Mouse (Mus musculus) cerebellum, postnatal 36 days (tissue): Measurements from ENCODE around the gene Hpse2.

ENCODE experiments used
- DNase-seq, 2 experiments: peaks; one replicate each; pipeline ENCODE4 v3.0.0; 2021 to 2022; ENCODE audit warnings: mixed read lengths in 2 of 2

Gene Hpse2

DNA sequence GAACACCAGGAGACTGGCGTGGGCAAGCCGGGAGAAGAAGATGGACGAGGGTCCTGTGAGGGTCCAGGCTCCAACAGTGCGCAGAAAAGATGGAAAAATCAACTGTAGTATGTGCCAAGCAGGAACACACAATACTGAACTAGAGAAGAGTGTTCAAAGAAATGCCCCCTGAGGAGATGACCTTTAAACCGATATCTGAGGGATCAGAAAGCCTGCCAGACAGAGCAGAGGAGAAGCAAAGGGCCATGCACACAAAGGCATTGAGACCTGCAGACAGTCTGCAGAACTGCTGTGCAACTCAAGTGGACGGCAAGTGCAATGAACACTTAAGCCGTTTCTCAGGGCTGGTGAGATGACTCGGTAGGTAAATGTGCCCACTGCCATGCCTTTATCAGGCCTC is 620.8 kb downstream of the Hpse2 start:
- DNase-seq = no peak

DNA sequence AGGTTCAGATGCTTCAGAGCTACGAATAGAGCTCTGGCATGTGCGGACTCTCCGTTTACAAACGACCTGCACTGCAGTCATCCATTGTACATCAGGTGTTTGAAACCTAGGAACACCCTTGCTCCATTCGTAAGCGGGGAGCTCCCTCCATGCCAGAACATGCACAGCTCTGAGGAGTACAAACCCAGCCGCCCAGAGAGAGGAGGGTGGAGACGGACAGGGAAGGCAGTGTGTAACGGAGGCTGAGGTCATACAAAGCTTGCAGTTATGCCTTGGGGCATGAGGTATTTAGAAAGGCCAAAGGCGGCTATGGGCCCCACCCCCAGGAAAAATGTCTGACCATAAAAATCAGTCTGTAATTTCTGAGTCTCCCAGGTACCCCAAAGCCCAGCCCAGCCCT is 623.8 kb downstream of the Hpse2 start:
- DNase-seq = no peak

DNA sequence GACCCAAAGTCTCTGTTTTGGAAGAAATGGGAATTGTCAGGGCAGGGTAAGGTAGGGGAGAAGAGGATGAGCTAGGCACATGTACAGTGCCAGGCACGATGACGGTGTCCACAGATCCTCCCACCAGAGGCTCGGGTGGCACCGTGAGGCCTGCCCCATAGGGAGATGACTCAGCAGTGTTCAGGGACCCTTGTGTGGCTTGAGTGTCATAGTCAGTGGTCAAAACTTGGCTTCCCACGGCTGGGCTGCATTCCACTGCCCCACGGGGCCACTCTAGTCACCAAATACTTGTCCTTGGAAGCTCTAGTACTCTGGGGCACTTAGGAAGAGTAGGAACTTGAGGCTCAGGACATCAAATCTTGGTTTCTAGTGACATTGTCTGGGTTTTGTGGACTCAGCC is 631.5 kb downstream of the Hpse2 start:
- no peak for DNase-seq

DNA sequence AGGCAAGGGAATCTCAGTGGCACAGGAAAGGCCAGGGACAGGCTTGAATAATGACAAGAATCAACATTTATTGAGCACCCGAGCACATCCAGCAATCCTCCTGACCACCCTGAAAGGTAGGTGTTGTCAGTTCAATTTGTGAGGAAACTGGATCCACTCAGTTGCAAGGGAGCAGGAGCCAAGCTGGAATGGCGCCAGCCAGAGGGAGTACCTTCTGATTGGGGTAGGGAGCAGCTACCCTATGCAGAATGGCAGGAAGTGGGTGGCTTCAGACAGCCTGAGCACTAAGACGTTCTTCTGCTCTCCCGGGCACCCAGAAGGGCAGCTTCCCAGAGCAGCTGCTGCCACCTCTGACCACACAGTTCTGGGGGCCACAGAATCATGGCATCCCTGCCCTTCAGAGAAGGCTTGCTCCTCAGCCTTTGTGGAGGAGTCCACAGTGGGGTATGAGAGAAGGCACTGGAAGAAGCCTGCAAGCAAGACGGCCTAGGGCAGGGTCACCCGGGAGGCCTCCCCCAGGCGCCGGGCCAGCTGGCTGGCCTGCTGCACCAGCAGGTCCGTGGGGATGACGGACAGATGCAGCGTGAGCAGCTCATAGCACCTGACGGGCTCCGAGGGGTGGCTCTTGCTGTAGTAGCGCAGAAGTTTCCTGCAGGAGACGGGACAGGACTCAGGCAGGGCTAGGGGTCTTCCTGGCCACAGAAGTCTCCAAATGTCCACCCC is 632.8 kb downstream of the Hpse2 start:
- DNase-seq = no peak

DNA sequence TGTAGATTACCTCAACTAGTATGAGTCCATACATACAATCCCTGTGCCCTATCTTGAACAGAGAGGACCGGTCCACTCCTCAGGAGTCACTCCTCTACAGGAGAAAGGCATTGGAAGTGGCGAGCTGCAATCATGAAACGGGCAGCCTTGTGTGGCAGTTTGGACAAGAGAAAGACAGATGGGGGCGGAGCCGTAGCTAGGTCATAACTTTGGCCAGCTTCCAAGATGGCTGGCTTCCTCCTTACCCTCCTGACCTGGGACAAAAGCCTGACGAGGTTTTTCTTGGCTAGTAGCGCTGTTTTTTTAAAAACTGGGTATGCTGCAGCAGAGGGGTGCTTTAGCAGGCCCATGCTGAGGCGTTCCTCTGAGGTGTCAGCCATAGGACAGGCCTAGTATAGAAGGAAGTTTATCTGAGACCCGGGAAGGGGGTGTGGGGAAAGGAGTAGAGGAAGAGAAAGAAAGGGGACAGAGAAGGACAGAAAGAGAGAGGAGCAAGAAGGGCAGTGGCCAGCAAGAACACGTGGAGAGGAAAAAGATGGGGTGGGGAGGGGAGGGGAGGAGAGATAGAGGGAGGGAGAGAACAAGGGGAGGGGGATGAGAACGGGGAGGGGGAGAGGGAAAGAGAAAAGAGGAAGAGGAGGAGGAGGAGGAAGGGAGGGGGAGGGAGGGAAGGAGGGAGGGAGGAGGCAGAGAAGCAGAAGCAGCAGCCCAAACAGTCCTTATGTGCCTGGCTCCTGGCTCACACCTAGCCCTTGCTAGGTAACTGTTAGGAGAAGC is 634.8 kb downstream of the Hpse2 start:
- DNase-seq = no peak

DNA sequence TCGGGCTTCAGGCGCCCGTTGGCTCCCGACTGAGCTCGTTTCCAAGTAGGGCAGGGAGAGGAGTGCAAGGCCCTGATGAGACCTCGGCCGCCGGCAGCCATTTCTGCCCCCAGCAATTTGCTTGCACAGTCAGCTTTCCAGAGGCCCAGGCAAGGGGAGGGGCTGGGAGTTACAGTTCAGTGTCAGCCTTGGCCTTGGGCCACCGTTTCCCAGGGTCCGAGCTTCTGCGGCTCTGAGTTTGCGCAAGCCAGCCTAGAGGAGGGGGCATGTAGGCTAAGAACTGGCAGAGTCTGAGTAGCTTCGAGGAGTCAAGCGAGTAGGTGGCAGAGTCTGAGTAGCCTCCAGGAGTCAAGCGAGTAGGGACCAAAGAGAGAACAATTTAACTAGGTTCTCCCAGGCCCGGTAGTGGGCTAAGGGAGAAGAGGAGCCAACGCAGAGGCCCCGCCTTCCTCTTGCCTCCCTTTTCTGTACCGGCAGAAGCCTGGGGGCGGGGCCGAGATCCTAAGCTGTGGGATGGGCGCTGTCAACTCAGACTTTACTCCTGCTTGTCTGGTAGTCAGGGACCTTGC is 635.7 kb downstream of the Hpse2 start, which contains the start of gene Pyroxd2:
Gene Pyroxd2, minus strand, starts transcription at position 413 of the 569 bp plus-strand sequence.
- DNase-seq = peak; percentile 45

DNA sequence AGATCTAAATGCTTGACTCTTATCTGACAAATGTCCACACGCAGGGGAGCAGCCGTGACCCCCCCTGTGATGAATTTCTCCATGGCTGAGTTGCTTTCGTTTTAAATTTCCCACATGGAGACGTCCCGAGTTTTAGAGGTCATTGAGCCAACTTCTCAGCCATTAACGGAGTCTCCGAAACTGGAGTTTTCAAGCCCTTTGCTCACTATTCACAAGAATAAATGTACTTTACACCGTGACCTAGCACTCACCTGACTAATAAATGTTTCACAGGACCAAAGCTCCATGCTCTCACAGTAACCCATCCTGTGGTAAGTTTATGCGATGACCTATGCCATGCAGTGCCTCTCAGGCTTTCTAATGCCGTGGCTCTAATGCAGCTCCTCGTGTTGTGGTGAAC is 638.0 kb downstream of the Hpse2 start:
- DNase-seq = no peak

DNA sequence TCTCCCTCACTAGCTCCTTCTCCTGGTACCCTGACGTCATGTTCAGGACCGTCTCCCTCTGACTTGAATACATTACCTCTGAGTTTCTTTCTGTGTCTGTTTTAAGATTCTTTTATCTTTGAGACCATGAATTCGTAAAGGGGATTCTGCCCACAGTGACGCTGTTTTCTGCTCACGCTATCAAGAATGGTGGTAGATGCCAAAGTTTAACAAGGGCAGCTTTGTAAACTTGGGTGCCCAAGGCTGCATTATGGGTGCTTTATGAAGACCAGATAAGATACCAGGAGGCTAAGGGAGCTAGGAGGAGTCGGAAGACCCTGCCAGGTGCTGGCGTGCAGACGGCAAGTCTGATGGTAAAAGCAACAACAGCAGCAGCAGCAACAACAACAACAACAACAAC is 641.5 kb downstream of the Hpse2 start:
- DNase-seq = no peak

DNA sequence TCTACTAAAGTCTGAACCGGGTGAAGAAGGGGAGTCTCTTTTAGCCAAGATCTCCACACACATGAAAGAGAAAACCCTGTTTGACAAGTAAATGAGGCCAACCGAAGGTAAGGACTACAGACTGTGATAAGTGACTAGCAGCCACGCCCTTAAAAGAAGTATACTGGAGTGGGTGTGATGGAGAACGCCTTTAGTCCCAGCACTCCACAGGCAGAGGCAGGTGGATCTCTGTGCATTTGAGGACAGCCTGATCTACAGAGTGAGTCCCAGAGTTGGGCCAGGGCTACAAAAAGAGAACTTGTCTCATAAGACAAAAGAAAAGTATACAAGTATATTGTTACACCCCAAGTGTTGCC is 642.3 kb downstream of the Hpse2 start:
- no peak for DNase-seq

DNA sequence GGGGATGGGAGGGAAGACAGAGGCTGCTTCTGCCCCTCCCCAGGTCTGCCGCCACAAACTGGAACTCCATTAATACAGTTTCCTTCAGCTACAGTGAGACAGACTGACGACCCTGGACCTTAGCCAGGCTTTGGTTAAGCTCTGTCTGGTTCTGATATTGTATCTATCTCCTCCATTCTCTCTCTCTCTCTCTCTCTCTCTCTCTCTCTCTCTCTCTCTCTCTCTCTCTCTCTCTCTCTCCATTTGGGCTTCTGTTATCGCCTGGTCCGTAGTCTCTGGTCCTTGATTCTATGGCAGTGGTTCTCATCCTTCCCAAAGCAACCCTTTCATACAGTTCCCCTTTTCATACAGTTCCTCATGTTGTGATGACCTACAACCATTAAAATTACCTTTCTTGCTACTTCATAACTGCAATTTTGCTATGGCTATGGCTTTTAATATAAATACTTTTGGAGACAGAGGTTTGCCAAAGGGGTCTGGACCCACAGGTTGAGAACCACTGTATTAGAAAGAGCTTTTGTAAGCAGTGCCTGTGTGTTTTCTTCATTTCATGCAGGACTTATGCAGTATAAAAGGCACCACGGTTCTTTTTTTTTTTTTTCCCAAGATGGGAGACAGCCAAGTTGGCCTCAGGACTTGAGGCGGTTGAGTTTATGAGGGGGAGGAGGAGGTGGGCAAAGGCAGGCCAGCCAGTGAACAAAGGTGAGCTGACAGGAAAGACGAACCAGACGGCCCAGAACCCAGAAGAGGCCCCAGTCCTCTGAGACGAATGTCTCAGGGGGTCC is 642.9 kb downstream of the Hpse2 start:
- DNase-seq = no peak

DNA sequence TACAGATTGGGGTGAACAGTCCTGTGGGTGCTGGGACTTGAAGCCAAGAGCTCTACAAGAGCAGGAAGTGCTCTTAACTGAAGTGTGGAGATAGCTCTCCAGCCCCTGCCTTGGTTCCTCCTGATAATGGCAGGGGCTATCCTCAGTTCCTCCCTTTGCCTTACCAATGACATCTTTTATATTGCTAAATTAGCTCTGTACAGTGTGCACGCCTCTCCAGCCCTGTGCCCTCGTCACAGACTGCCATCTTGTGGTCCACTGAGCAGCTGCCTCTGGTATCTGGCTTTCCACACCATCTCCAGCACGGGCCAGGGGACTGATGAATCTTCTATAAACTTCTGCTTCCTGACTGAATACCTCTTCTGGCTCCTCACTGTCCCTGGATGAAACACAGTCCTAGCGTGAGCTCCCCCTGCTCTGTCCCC is 644.0 kb downstream of the Hpse2 start:
- peak; percentile 49 to 52 for DNase-seq

DNA sequence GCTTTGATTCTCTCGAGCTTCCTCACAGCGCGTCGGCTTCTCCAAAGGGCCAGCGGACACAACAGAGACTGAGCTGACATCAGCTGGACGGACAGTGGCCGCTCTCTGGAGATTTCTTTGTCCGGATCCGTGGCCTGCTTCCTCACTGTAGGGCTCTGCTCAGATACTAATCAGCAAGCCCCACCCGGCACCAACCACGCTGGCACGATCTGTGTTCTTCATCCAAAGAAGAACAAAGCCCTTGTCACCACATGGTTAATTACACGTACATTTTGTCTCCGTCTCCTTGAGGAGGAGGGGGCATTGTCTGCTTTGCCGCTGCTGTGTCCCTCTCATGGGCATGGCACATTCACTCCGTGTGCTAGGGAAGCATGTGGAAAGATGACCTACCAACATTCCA is 644.9 kb downstream of the Hpse2 start:
- no peak for DNase-seq

DNA sequence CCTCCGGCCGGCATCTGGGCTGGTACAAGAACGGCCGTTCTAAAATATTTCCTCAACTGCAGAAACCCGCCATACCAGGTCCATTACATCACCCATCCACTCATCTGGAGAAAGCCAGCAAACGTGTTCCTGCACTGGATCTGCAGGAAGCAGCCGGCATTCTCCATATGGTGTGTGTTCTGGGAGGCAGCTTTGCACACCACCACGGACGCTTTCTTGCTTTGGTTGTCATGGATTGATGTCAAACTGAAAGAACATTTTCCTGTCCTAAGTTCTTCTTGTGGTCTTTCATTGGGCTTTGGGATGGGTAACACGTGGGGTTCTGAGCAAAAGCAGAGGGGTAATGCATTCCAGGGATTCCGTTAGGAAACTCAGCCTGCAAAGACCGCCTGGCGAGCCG is 646.3 kb downstream of the Hpse2 start:
- no peak for DNase-seq

DNA sequence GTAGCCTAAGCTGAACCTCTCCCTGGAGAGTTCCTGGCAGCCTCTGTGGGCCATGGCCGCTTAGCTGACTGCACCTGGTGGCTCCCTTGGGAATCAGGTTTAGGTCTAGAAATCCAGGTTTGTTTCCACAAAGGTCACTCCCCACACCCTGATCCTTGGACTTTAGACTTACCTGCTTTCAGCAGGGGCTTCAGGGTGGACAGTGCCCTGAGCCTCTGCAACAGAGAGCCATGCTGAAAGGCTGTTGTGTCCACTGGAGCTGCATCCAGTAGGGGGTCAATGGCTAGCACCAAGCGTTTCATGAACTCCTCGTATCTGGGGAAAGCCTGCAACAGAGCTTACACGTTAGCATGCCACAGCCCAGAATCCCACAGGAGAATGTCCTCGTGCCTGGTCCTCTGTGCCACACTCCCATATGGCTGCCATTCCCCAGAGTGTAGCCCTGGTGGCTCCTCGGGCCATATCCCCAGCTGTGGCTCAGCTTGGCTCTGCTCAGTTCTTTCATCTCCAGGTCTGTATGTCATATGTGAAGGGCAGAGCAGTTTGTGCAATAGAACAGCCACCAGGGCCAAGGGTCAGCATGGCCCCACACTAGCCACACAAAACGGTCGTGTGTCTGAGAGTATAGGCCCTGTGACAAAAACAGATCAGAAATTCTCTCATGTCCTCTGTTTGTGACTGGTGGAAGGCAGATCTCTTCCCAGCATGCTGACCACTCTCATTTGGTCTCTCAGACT is 647.8 kb downstream of the Hpse2 start:
- DNase-seq = no peak

DNA sequence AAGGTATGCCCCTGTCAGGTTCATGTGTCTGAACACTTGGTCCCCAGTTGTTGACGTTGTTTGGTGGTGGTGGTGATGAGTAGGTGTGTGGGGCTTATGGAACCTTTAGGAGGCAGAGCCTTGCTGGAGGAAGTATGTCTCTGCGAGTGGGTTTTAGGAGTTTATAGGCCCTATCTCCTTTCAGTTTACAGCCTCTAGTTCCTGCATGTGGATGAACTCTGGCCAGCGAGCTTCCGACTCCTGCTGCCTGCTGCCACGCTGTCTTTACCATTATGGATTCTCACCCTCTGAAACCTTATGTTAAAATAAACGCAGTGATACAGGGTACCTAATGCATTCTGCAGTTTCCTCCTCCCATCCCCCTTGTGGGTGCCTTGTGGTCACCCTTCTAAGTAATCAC is 648.4 kb downstream of the Hpse2 start:
- DNase-seq = no peak

DNA sequence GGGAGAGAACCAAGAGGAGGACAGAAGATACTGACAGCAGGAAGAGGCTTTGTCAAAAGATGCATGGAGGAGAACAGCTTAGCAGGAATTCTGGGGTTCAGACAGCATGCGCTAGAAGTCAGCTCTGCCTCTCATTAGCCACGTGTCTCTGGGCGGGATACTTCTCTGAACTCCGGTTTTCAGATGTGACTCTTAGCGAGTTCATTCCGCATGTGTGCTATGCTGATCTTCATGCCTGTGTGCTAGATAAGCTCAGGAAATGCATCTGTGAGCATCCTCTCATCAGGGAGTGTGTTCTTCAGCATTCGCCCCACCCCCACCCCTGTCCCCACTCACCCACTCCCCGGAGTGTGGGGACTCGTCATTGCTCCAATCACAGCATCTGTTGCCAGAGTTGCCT is 650.4 kb downstream of the Hpse2 start:
- no peak for DNase-seq
